Mouse (Mus musculus): ENCODE data around the gene Hdac9.

- TF ChIP-seq CTCF (IDR thresholded peaks at IDR 0.05; ENCODE audit: low read depth, low read length) (no peak), POLR2A (IDR thresholded peaks at IDR 0.05; ENCODE audit: borderline replicate concordance, low read depth, low read length) (no peak)
Observed at GRCm38 (mm10) chr12:34087292-34087942, 829.5 kb downstream of the Hdac9 start.

Data from bone marrow macrophage, adult 2 months (primary cell).